Mouse (Mus musculus): ENCODE results near the gene Polr2g. TPM values are rescaled to one million over a fixed set of nuclear protein-coding genes. Genes with fewer than 3 reads are reported as not detected.

Gene Polr2g
- total RNA-seq, 2 experiments from 2014 or later = 113 to 120 TPM

DNA sequence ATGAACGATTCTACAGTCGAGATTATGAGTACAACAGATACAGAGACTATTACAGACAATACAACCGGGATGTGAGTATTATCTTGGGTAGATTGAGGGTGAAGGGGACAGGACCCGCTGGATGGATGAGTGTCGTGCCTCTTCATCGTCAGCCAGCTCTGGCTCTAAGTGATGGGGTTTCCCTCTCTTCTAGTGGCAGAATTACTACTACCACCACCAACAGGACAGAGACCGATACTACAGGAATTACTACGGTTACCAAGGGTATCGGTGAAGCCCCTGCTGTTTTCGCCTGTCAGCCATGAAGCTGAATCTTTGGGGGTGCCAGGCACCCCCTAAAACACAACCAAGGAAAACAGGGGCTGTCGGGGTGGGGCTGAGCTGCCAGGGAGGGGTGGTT is 32.9 kb upstream of the Polr2g start:
- H3K4me3 ChIP-seq = no peak overlapping the region
- TF ChIP-seq CTCF (conservative IDR thresholded peaks at IDR 0.05) = peak; percentile 58
- H3K27ac ChIP-seq = peak overlapping the region; percentile 75
- DNase-seq (ENCODE audit: low spot score in 2 of 2) = no peak

DNA sequence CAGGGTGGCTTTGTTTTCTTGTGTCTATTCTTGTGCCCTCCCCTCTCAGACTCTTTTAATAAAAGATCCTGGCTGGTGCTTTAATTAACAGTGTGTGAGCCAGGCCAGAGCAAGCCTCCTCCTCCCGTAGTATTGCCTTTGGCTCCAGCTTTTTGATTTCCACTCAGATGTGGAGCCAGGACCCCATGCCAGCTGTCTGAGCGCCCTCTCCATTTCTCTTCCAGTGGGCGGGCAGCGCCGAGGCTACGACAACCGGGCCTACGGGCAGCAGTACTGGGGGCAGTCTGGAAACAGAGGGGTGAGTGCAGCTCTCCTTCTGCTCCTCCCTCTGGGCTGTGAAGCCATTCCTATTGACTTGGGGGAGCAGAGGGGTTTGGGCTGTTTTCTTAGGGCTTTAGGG is 32.3 kb upstream of the Polr2g start:
- H3K4me3 ChIP-seq = no peak overlapping the region
- no peak for TF ChIP-seq CTCF (conservative IDR thresholded peaks at IDR 0.05)
- peak in 1 of 2 experiments; percentile 50 for DNase-seq (ENCODE audit: low spot score in 2 of 2)
- peak overlapping the region; percentile 75 for H3K27ac ChIP-seq

DNA sequence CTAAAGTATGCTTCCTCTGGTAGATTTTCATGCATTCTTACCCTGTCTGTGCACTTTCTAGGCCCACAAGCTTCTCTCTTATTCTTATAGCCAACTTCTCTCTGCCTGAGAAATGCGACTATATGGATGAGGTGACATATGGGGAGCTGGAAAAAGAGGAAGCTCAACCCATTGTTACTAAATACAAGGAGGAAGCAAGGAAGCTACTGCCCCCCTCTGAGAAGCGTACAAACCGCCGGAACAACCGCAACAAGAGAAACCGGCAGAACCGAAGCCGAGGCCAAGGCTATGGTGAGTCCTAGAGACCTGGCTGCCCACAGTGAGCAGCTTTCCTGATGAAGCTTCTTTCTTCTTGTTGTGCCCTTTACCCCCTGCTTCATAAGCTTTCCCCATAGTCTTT is 31.3 kb upstream of the Polr2g start, which contains the start of gene AC129217.1:
TSS of gene AC129217.1 (plus strand) at position 114 of the 400 bp plus-strand sequence.
- no peak for TF ChIP-seq CTCF (conservative IDR thresholded peaks at IDR 0.05)
- Histone ChIP-seq H3K27ac (peak within 1 kb of the TSS; percentile 75), H3K4me3 (no peak within 1 kb of the TSS)
- DNase-seq (ENCODE audit: low spot score in 2 of 2) = no peak

DNA sequence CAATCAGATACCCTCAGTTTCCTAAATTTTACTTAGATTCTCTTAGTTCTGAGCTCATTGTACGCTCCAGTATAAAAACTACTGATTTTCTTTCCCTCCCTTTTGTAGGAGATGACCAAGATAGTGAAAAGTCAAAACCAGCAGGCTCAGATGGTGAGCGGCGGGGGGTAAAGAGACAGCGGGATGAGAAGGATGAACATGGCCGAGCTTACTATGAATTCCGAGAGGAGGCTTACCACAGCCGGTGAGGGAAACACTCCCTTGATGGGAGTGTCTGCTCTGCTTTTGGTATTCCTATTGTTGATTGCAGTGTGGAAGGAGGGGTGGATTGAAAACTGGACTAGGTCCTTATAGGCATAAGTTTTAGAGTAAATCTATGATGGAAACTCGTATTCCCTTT is 24.3 kb upstream of the Polr2g start:
- DNase-seq (ENCODE audit: low spot score in 2 of 2) = no peak
- Histone ChIP-seq H3K27ac (no peak overlapping the region), H3K4me3 (peak overlapping the region; percentile 93)
- no peak for TF ChIP-seq CTCF (conservative IDR thresholded peaks at IDR 0.05)

DNA sequence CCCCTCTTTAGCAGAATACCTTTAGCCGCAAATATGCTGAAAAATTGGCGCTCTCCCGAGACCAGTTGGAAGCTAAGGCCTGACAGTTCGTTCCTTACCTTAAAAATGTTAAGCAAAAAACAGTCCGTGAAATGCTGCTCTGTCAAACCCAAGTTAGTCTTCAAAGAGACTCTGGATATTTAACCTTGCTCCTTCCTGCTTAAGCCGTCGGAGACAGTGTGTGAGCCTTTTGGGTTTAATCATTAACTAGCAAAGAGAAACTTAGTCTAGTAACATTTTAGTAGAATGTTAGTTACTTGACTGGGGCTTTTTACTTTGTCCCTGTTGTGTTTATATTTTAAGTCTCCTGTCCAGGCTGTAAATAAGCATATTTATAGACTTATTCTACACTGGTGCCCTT is 22.8 kb upstream of the Polr2g start:
- Histone ChIP-seq H3K27ac (peak overlapping the region; percentile 99), H3K4me3 (peak overlapping the region; percentile 93)
- no peak for DNase-seq (ENCODE audit: low spot score in 2 of 2)
- no peak for TF ChIP-seq CTCF (conservative IDR thresholded peaks at IDR 0.05)

DNA sequence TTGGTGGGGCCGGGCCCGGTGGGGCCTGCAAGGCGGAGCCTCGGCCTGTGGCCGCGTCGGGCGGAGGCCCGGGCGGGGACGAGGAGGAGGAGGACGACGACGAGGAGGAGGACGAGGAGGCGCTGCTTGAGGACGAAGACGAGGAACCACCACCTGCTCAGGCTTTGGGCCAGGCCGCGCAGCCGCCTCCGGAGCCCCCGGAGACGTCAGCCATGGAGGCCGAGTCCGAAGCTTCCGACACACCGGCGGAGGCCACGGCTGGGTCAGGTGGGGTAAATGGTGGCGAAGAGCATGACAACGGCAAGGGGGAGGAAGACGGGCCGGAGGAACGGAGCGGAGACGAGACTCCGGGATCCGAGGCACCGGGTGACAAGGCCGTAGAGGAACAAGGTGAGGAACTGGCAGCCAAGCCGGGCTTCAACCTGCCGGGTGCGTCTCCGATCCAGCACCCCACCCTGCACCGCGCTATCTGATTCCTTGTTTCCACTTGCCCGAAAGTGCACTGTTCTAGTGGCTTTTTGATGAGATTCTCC is 22.1 kb upstream of the Polr2g start:
- no peak for TF ChIP-seq CTCF (conservative IDR thresholded peaks at IDR 0.05)
- Histone ChIP-seq H3K4me3 (peak overlapping the region; percentile 93), H3K27ac (peak overlapping the region; percentile 99)
- peak in 1 of 2 experiments; percentile 53 for DNase-seq (ENCODE audit: low spot score in 2 of 2)

DNA sequence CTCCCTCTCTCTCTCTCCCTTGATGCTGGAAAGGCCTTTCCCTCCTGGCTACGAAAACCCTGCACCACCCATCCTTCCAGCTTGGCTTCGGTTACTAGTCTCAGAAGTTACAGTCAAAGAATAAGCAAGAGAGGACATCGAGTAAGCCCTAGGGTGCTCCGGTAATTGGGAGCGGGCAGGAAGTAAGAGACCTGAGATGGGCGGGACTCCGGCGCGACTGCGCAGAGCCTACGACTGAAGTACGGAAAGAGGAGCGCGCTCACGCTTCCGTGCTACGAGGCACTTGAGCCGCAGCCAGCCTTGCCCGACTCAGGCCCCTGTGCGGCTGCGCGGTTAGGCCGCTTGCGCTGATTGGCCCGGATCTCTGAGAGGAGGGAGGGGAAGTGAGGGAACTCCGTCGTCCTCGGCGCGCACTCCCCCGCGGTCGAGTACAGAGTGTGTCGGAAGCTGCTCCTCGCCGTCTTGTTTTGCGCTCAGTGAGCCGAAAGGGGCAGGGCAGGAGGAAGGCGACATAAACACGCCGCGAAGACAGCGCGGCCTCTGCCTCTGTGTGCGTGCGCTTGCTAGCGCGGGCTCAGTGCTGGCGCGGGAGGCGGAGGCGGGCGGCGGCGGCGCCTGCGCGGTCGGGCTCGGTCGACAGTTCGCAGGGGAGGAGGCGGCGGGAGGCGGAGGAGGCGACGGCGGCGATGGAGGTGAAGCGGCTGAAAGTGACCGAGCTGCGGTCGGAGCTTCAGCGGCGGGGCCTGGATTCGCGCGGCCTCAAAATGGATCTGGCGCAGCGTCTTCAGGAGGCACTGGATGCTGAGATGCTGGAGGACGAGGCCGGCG is 21.4 kb upstream of the Polr2g start, which contains the start of gene Hnrnpul2:
TSS of gene Hnrnpul2 (plus strand) at position 415 of the 828 bp plus-strand sequence.
- H3K27ac ChIP-seq = peak within 1 kb of the TSS; percentile 99
- H3K4me3 ChIP-seq = peak within 1 kb of the TSS; percentile 93
- TF ChIP-seq CTCF (conservative IDR thresholded peaks at IDR 0.05) = no peak
- DNase-seq (ENCODE audit: low spot score in 2 of 2) = peak; percentile 97 to 99

DNA sequence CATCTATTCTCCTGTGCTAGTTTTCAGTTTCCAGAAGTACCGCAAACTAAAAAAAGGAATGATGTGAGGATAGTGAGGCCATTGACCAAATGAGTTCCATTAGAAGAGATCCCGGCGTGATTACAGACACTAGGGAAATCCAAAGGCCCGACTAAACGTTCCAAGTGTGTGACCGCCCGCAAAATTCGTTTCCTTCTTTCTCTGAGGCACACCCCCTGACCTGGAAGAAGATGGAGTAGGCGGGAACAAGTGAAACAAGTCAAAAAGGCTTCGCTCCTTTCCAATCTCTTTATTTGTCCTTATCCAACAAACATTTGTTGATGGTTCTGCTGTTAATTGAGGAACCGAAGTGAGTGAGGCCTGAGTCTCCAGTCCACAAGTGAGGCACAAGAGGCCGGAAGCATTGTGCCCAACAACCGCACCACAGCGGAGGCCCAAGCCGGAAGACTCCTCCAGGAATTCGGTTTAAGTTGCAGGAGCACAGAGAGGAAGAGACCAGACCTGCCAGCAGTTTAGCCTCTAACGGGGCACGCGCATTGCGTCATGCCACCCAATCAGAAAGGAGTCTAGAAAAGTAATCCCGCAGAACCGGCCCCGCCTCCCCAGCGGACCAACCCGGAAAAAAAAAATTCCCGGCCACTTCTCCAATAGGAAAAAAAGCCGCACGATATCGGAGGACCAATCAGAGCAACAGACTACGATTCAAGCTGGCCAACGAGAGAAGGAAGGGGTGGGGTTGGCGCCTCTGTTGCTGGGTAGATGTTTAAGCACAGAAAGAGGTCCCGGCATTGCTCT is 20.6 kb upstream of the Polr2g start, which contains the start of gene Ttc9c:
TSS of gene Ttc9c (minus strand) at position 533 of the 795 bp plus-strand sequence.
- no peak for TF ChIP-seq CTCF (conservative IDR thresholded peaks at IDR 0.05)
- DNase-seq (ENCODE audit: low spot score in 2 of 2) = peak; percentile 95 to 99

DNA sequence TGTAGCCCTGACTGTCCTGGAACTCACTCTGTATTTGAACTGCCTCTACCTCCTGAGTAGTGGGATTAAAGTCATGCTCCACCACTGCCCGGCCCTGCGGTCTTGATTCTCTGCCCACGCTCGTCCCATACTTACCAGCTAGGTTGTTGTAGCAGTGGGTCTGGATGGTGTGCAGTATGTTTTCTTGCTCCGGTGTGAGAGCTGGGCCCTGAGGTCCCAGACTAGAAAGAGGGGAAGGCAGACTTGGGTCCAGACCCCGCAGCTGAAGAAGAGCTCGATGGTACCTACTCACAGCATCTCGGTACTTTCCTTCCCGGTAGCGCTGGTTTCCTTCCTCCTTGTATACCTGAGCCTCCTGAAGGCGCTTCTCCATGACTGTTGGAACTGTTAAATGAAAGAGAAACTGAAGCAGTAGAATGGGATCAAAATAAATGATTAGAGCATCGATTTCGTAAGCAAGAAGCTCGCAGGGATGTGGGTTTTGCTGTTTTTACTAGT is 20.0 kb upstream of the Polr2g start:
- TF ChIP-seq CTCF (conservative IDR thresholded peaks at IDR 0.05) = no peak
- Histone ChIP-seq H3K27ac (peak overlapping the region; percentile 99), H3K4me3 (peak overlapping the region; percentile 93)
- DNase-seq (ENCODE audit: low spot score in 2 of 2) = no peak

More for the DNA sequence above, 20.6 kb upstream of the Polr2g start, which contains the start of gene Ttc9c:
- Histone ChIP-seq H3K27ac (peak within 1 kb of the TSS; percentile 99), H3K4me3 (peak within 1 kb of the TSS; percentile 93)

DNA sequence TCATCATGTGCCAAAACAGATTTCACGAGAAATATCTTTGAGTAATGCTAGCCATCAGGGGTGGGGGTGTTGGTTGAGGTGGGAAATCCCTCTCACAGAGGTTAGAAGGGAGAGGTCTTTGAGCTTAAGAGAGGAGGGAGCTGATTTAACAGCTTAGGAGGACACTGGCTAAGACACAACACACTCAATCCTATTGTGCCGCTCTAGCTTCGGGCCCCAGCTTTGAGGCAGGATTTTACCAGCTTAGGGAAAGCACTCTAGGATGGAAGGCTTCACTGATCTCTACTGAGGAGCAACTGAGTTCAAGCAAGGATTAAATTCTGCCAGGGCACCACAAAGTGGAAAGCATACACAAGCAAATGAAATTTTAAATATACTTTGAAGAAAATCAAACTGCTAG is 18.6 kb upstream of the Polr2g start:
- no peak overlapping the region for H3K4me3 ChIP-seq
- no peak overlapping the region for H3K27ac ChIP-seq
- DNase-seq (ENCODE audit: low spot score in 2 of 2) = no peak
- TF ChIP-seq CTCF (conservative IDR thresholded peaks at IDR 0.05) = no peak

DNA sequence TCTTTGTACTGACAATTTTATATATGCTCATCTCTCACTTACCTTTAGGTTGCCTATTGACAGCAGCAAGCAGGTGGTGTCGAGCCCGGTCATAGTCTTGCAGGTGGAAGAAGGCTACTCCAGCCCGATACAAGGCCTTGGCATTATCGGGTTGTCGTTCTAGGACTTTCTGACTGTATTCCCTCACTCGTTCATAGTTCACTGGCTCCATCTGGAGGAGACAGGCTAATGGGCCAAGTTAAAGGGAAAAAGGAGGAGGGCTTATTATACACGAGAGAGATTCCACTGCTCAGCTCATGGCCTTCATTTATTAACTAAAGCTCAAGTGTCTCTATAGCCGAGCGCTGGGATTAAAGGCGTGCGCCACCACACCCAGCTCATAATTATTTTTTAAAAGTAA is 17.4 kb upstream of the Polr2g start:
- peak; percentile 62 for TF ChIP-seq CTCF (conservative IDR thresholded peaks at IDR 0.05)
- H3K4me3 ChIP-seq = no peak overlapping the region
- no peak for DNase-seq (ENCODE audit: low spot score in 2 of 2)
- no peak overlapping the region for H3K27ac ChIP-seq

DNA sequence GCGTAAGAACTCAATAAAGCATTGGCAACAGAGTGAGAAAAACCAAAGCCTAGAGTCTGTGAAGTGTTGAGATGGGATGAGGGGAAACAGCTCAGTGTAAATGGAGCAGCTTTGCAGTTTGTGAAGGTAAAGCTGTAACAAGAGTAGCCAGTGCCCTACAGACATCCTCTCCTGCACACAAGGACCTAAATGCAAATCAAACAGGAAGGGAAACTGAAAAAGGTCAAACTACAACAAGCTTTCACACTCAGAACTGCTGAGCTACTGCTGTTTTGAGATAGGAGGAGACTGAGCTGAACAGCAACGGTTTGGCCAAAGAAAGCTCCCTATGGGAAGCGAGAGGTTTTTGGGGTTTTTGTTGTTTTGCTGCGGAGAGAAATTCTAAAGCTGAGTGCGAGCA is 8.4 kb upstream of the Polr2g start:
- peak overlapping the region; percentile 44; the same call in 1 of the 2 replicates for H3K27ac ChIP-seq
- DNase-seq (ENCODE audit: low spot score in 2 of 2) = no peak
- H3K4me3 ChIP-seq = no peak overlapping the region
- no peak for TF ChIP-seq CTCF (conservative IDR thresholded peaks at IDR 0.05)
